Mouse (Mus musculus) small intestine, adult 2 months (tissue): ENCODE measurements around the gene Cluap1. TPM values are rescaled to one million over a fixed set of nuclear protein-coding genes. Genes with fewer than 3 reads are reported as not detected.

Experiments used
- H3K27ac ChIP-seq: fragments of 200-500 bp; 2 replicates; pipeline ENCODE4 v1.5.1; 2012; ENCODE audit warnings: low read depth, low read length, control low read depth, inconsistent platforms; ENCODE audit not compliant: insufficient read depth
- H3K27me3 ChIP-seq: fragments of 200-500 bp; 2 replicates; pipeline ENCODE4 v1.6.1; 2012; ENCODE audit warnings: mild to moderate bottlenecking, moderate library complexity, low read length, inconsistent platforms; ENCODE audit not compliant: control insufficient read depth, insufficient read depth
- H3K36me3 ChIP-seq: fragments of 200-500 bp; 2 replicates; pipeline ENCODE4 v1.6.1; 2012; ENCODE audit warnings: mild to moderate bottlenecking, low read length, control low read depth, inconsistent platforms; ENCODE audit not compliant: control insufficient read depth, insufficient read depth
- H3K4me1 ChIP-seq: fragments of 200-500 bp; 2 replicates; pipeline ENCODE4 v1.6.1; 2012; ENCODE audit warnings: low read length, inconsistent platforms, mixed read lengths; ENCODE audit not compliant: control insufficient read depth, insufficient read depth, insufficient read length
- H3K4me3 ChIP-seq: fragments of 200-500 bp; 2 replicates; pipeline ENCODE4 v1.5.1; 2012; ENCODE audit warnings: low read depth, mild to moderate bottlenecking, control low read depth, inconsistent platforms, low read length, moderate library complexity
- CTCF ChIP-seq: fragments of 200-500 bp; IDR thresholded peaks from 2 replicates; pipeline ENCODE4 v1.5.1; 2012; ENCODE audit warnings: low read depth, mild to moderate bottlenecking, control low read depth, inconsistent platforms, low read length, moderate library complexity, mixed read lengths; ENCODE audit not compliant: insufficient replicate concordance, insufficient read length; ENCODE audit errors: extremely low read depth
- POLR2A ChIP-seq: fragments of 200-500 bp; IDR thresholded peaks from 2 replicates; pipeline ENCODE4 v1.6.1; 2012; ENCODE audit warnings: low read depth, mild to moderate bottlenecking, control low read depth, inconsistent platforms, low read length, moderate library complexity
- WGBS: fragments of 180-500 bp; shearing (Covaris S2); methylation state at CpG from one replicate; pipeline ENCODE4 v1.1.7; 2018; 5-methylcytosine and 5-hydroxymethylcytosine counted together
- polyA plus RNA-seq: library from polyadenylated mRNA; depleted of rRNA; stranded (reverse); fragments of >200 nt; gene quantifications from 2 replicates; pipeline ENCODE4 v1.2.3, GENCODE M21; 2012

Cluap1 gene
- polyA plus RNA-seq, 1 experiment: 2.7 TPM

GRCm38 (mm10) chr16:3909118-3909517 is 517 bp downstream of the Cluap1 start:
- Histone ChIP-seq H3K27me3 (no peaks in the 10 kb centered on the region), H3K4me3 (peak overlapping the region; percentile 71), H3K27ac (no peak overlapping the region), H3K4me1 (no peaks in the 10 kb centered on the region), H3K36me3 (peaks cover 24% of the 10 kb centered on the region)
- WGBS: 2% methylated on average over 20 of the region's 20 CpGs
- TF ChIP-seq CTCF (no peak), POLR2A (no peak)

GRCm38 (mm10) chr16:3920756-3921155 is 12.2 kb downstream of the Cluap1 start:
- Histone ChIP-seq H3K4me1 (no peaks in the 10 kb centered on the region), H3K27ac (no peak overlapping the region), H3K36me3 (peaks cover 42% of the 10 kb centered on the region), H3K27me3 (no peaks in the 10 kb centered on the region), H3K4me3 (no peak overlapping the region)
- WGBS: 92% methylated on average over 2 of the region's 2 CpGs
- no peak for TF ChIP-seq POLR2A
- no peak for TF ChIP-seq CTCF

- peaks cover 46% of the 10 kb centered on the region for H3K36me3 ChIP-seq
- H3K4me1 ChIP-seq: no peaks in the 10 kb centered on the region
- WGBS: 90% methylated on average over 3 of the region's 3 CpGs
- H3K27me3 ChIP-seq: no peaks in the 10 kb centered on the region
- TF ChIP-seq CTCF (no peak), POLR2A (no peak)
- H3K4me3 ChIP-seq: no peak overlapping the region
- H3K27ac ChIP-seq: no peak overlapping the region
These were observed 14.9 kb downstream of the Cluap1 start for GRCm38 (mm10) chr16:3923515-3923914.

GRCm38 (mm10) chr16:3923966-3924365 is 15.4 kb downstream of the Cluap1 start:
- H3K4me3 ChIP-seq: no peak overlapping the region
- H3K27ac ChIP-seq: no peak overlapping the region
- 87% methylated on average over 4 of the region's 4 CpGs for WGBS
- TF ChIP-seq CTCF (no peak), POLR2A (no peak)
- H3K4me1 ChIP-seq: no peaks in the 10 kb centered on the region
- H3K36me3 ChIP-seq: peaks cover 45% of the 10 kb centered on the region
- H3K27me3 ChIP-seq: no peaks in the 10 kb centered on the region

GRCm38 (mm10) chr16:3928582-3928981 is 20.0 kb downstream of the Cluap1 start:
- TF ChIP-seq POLR2A: no peak
- TF ChIP-seq CTCF: no peak
- WGBS: 22% methylated on average over 1 of the region's 1 CpGs
- no peaks in the 10 kb centered on the region for H3K27me3 ChIP-seq

GRCm38 (mm10) chr16:3929151-3929550 is 20.6 kb downstream of the Cluap1 start:
- peaks cover 27% of the 10 kb centered on the region for H3K36me3 ChIP-seq
- TF ChIP-seq POLR2A: no peak
- no peak for TF ChIP-seq CTCF
- WGBS: 78% methylated on average over 7 of the region's 7 CpGs

More at GRCm38 (mm10) chr16:3928582-3928981, 20.0 kb downstream of the Cluap1 start:
- peaks cover 27% of the 10 kb centered on the region for H3K36me3 ChIP-seq
- H3K4me3 ChIP-seq: no peak overlapping the region
- H3K4me1 ChIP-seq: no peaks in the 10 kb centered on the region
- no peak overlapping the region for H3K27ac ChIP-seq

GRCm38 (mm10) chr16:3933536-3933935 is 24.9 kb downstream of the Cluap1 start:
- H3K4me3 ChIP-seq: no peak overlapping the region
- WGBS: 93% methylated on average over 6 of the region's 6 CpGs
- no peaks in the 10 kb centered on the region for H3K4me1 ChIP-seq
- H3K27me3 ChIP-seq: no peaks in the 10 kb centered on the region
- TF ChIP-seq POLR2A (no peak), CTCF (no peak)
- peaks cover 20% of the 10 kb centered on the region for H3K36me3 ChIP-seq
- H3K27ac ChIP-seq: no peak overlapping the region

More at GRCm38 (mm10) chr16:3929151-3929550, 20.6 kb downstream of the Cluap1 start:
- no peaks in the 10 kb centered on the region for H3K27me3 ChIP-seq
- no peak overlapping the region for H3K4me3 ChIP-seq
- no peaks in the 10 kb centered on the region for H3K4me1 ChIP-seq
- H3K27ac ChIP-seq: no peak overlapping the region

GRCm38 (mm10) chr16:3934091-3934490 is 25.5 kb downstream of the Cluap1 start:
- 90% methylated on average over 1 of the region's 1 CpGs for WGBS
- Histone ChIP-seq H3K36me3 (peaks cover 22% of the 10 kb centered on the region), H3K4me3 (no peak overlapping the region), H3K27me3 (no peaks in the 10 kb centered on the region), H3K27ac (no peak overlapping the region), H3K4me1 (no peaks in the 10 kb centered on the region)
- TF ChIP-seq POLR2A: no peak
- no peak for TF ChIP-seq CTCF
